Mouse (Mus musculus): ENCODE measurements around the gene Ano5.

DNA sequence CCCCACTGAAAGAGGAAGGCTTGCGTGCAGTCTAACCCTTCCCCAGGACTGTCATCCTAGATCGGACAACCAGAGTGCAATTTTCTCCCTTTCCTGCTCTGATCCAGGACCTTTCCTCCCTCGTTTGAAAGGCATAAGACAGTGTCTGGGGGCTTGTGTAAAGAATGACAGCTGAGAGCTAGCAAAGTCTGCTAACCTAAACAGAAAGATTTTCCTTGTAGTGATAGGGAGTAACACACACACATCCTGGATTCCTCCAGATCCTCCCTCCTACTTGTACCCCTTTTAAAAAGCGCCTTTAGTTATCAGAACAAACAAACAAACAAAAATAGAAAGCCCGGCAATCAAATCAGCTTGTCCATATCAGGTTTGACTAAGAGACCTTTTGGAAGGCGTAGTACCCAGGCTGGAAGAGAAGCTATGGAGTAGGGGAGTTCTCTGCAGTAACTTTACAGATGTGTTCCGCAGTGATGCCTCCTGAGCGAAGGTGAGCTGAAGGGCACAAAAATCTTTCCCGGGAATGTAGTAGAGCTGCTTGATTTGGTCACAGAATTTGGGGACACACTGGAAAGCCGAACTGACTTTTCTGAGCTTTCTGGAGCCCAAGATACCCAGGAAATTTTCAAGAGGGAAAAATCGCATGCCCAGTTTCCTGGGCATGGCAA lies 114.9 kb downstream of the Ano5 start:
- no peak for TF ChIP-seq CTCF (IDR thresholded peaks at IDR 0.05)
- no peak for TF ChIP-seq EP300 (IDR thresholded peaks at IDR 0.05)

All from lung, postnatal 0 days (tissue).